In genomic region chr13:46043016-46043415, GRCm38 (mm10) we compare ENCODE assay signal across 8 mouse cellular contexts.
DNase-seq lines count a peak whose midpoint lies in the region; ATAC-seq and TF ChIP-seq lines count a peak whose summit lies in the region.

No protein-coding gene starts in this region.

- 0 out of 2 replicates have a peak overlapping the region, but pooled peaks have one; percentile 3 for H3K27ac ChIP-seq in forebrain, postnatal 0 days (ENCODE audit: low read depth, low read length)
- H3K27ac ChIP-seq in forebrain, embryonic 11.5 days (ENCODE audit: low read depth, low read length): no peak overlapping the region
- H3K27ac ChIP-seq in kidney, embryonic 15.5 days: peak overlapping the region; percentile 7; the same call in 1 of the 2 replicates

- DNase-seq in forebrain, postnatal 0 days: peak; percentile 50
- DNase-seq in forebrain, embryonic 11.5 days (ENCODE audit: low spot score): no peak
- peak; percentile 32 to 38 for DNase-seq in right cerebral cortex, adult 2 months (ENCODE audit: low spot score in 2 of 2)
- no peak for DNase-seq in right cerebral cortex, postnatal 4 days
- DNase-seq in naive thymus-derived CD4-positive, alpha-beta T cell, adult 2 months (ENCODE audit: low read depth): peak; percentile 11
- no peak for DNase-seq in cerebellum, adult 18-20 months
- no peak for DNase-seq in ovary, postnatal 14 days (ENCODE audit: low spot score)

- no peak overlapping the region for H3K9ac ChIP-seq in forebrain, postnatal 0 days
- no peak overlapping the region for H3K9ac ChIP-seq in forebrain, embryonic 11.5 days (ENCODE audit: low read length)
- H3K9ac ChIP-seq in kidney, embryonic 15.5 days: no peak overlapping the region

- H3K9me3 ChIP-seq in forebrain, postnatal 0 days (ENCODE audit: low read length): no peaks in the 10 kb centered on the region
- no peaks in the 10 kb centered on the region for H3K9me3 ChIP-seq in forebrain, embryonic 11.5 days (ENCODE audit: control insufficient read depth, low read length)
- no peaks in the 10 kb centered on the region for H3K9me3 ChIP-seq in kidney, embryonic 15.5 days (replicated peaks)

- peak; percentile 61 for ATAC-seq in forebrain, postnatal 0 days
- ATAC-seq in forebrain, embryonic 11.5 days (replicated peaks; ENCODE audit: low FRiP score): no peak
- peak; percentile 52; the same call in 1 of the 2 replicates for ATAC-seq in kidney, embryonic 15.5 days (replicated peaks; ENCODE audit: low FRiP score)

- H3K4me2 ChIP-seq in forebrain, postnatal 0 days (ENCODE audit: low read depth): no peak overlapping the region
- H3K4me2 ChIP-seq in forebrain, embryonic 11.5 days (ENCODE audit: low read depth, low read length, severe bottlenecking): no peak overlapping the region
- H3K4me2 ChIP-seq in kidney, embryonic 15.5 days: peak overlapping the region; percentile 43

- H3K4me3 ChIP-seq in forebrain, postnatal 0 days (ENCODE audit: low read depth, low read length): no peak overlapping the region
- no peak overlapping the region for H3K4me3 ChIP-seq in forebrain, embryonic 11.5 days (ENCODE audit: low read depth, low read length)
- no peak overlapping the region for H3K4me3 ChIP-seq in kidney, embryonic 15.5 days (replicated peaks)

- H3K4me1 ChIP-seq in forebrain, postnatal 0 days (ENCODE audit: insufficient read depth): peaks cover 30% of the 10 kb centered on the region
- H3K4me1 ChIP-seq in forebrain, embryonic 11.5 days (replicated peaks; ENCODE audit: control insufficient read depth, insufficient read depth, low read length): peaks cover 34% of the 10 kb centered on the region
- H3K4me1 ChIP-seq in kidney, embryonic 15.5 days: peaks cover 22% of the 10 kb centered on the region

- no peaks in the 10 kb centered on the region for H3K36me3 ChIP-seq in forebrain, postnatal 0 days (ENCODE audit: insufficient read depth)
- no peaks in the 10 kb centered on the region for H3K36me3 ChIP-seq in forebrain, embryonic 11.5 days (ENCODE audit: control insufficient read depth, insufficient read depth, low read length)
- H3K36me3 ChIP-seq in kidney, embryonic 15.5 days: no peaks in the 10 kb centered on the region

- WGBS in forebrain, postnatal 0 days: 41% methylated on average over 10 of the region's 10 CpGs
- WGBS in forebrain, embryonic 11.5 days: 77% methylated on average over 10 of the region's 10 CpGs
- 31% methylated on average over 10 of the region's 10 CpGs for WGBS in kidney, embryonic 15.5 days

- TF ChIP-seq CTCF in forebrain, postnatal 0 days (IDR thresholded peaks at IDR 0.05; ENCODE audit: low read depth): no peak

- no peaks in the 10 kb centered on the region for H3K27me3 ChIP-seq in forebrain, postnatal 0 days (ENCODE audit: insufficient read depth, low read length)
- H3K27me3 ChIP-seq in forebrain, embryonic 11.5 days (ENCODE audit: control insufficient read depth, insufficient read depth, low read length): no peaks in the 10 kb centered on the region
- H3K27me3 ChIP-seq in kidney, embryonic 15.5 days: no peaks in the 10 kb centered on the region

Comparison
In these comparisons a context has a peak if more than half of its experiments do, and no peak if none do; other contexts are left out.
1. DNase-seq: peak in forebrain, postnatal 0 days (single experiment), right cerebral cortex, adult 2 months (2 of 2) and naive thymus-derived CD4-positive, alpha-beta T cell, adult 2 months (single experiment); none in forebrain, embryonic 11.5 days (single experiment), right cerebral cortex, postnatal 4 days (single experiment), cerebellum, adult 18-20 months (0 of 2) and ovary, postnatal 14 days (single experiment).